Mouse (Mus musculus) liver, embryonic 14.5 days (tissue): ENCODE results near the gene Ift27.

Experiments used
- CTCF ChIP-seq: IDR thresholded peaks from 2 replicates; pipeline ENCODE4 v1.5.1; 2016; ENCODE audit warnings: antibody characterized with exemption, low read depth, control low read depth
- EP300 ChIP-seq: IDR thresholded peaks from 2 replicates; pipeline ENCODE4 v1.6.1; 2016; ENCODE audit warnings: antibody characterized with exemption, low read depth

GRCm38 (mm10) chr15:78173972-78174886 is at the start of gene Ift27:
- TF ChIP-seq CTCF (peak; percentile 15; the same call in 1 of the 2 replicates), EP300 (no peak)
